Mouse (Mus musculus) liver, embryonic 18 days (tissue): ENCODE data around the gene Rasl2-9. TPM values are rescaled to one million over a fixed set of nuclear protein-coding genes. Genes with fewer than 3 reads are reported as not detected.

Experiments
- polyA plus RNA-seq: library from polyadenylated mRNA; depleted of rRNA; stranded (reverse); fragments of >200 nt; gene quantifications from 2 replicates; pipeline ENCODE4 v1.2.3, GENCODE M21; 2012; rRNA removed

The Rasl2-9 gene
- 0.56 and 0.59 TPM in 2 replicates for polyA plus RNA-seq

GRCm38 (mm10) chr7:5125549-5126406 lies at the start of gene Rasl2-9:
TSS of gene Rasl2-9 (minus strand) at chr7:5125950.

GRCm38 (mm10) chr7:5149570-5149969 lies 23.8 kb upstream of the Rasl2-9 start, which contains the start of gene Vmn1r55:
TSS of gene Vmn1r55 (minus strand) at chr7:5149670.

GRCm38 (mm10) chr7:5116850-5117249 lies 8.9 kb downstream of the Rasl2-9 start, which contains the start of gene Rfpl4:
TSS of gene Rfpl4 (minus strand) at chr7:5116950.

GRCm38 (mm10) chr7:5080010-5080751 lies 45.6 kb downstream of the Rasl2-9 start, which contains the start of gene Epn1:
TSS of gene Epn1 (plus strand) at chr7:5080235.

Other genes with a start within 250 kb of the Rasl2-9 start
- 29.3 and 33.2 TPM in 2 replicates for gene Isoc2a, start 248.8 kb downstream of the Rasl2-9 start, polyA plus RNA-seq
- 0.03 and 0.05 TPM in 2 replicates for gene Gm36210, start 219.4 kb downstream of the Rasl2-9 start, polyA plus RNA-seq
- gene Zfp628, start 210.7 kb downstream of the Rasl2-9 start, polyA plus RNA-seq: 2.1 and 2.5 TPM in 2 replicates
- 0.61 and 0.77 TPM in 2 replicates for gene Nat14, start 203.9 kb downstream of the Rasl2-9 start, polyA plus RNA-seq
- 0.25 and 0.30 TPM in 2 replicates for gene Ssc5d, start 200.2 kb downstream of the Rasl2-9 start, polyA plus RNA-seq
- 0.06 TPM in 1 of 2 replicates, not detected in the other for gene Sbk2, start 161.5 kb downstream of the Rasl2-9 start, polyA plus RNA-seq
- gene Sbk3, start 154.8 kb downstream of the Rasl2-9 start, polyA plus RNA-seq: 0.01 TPM in 2 replicates
- gene Zfp579, start 129.8 kb downstream of the Rasl2-9 start, polyA plus RNA-seq: 8.2 and 11.4 TPM in 2 replicates
- 10.6 and 11.9 TPM in 2 replicates for gene Zfp524, start 111.5 kb downstream of the Rasl2-9 start, polyA plus RNA-seq
- 11.8 and 13.2 TPM in 2 replicates for gene Fiz1, start 111.3 kb downstream of the Rasl2-9 start, polyA plus RNA-seq
- 0.10 TPM in 1 of 2 replicates, not detected in the other for gene Gm44973, start 110.5 kb downstream of the Rasl2-9 start, polyA plus RNA-seq
- 5.6 and 7.4 TPM in 2 replicates for gene Zfp865, start 105.6 kb downstream of the Rasl2-9 start, polyA plus RNA-seq
- 0.32 and 0.41 TPM in 2 replicates for gene Ccdc106, start 105.4 kb downstream of the Rasl2-9 start, polyA plus RNA-seq
- gene 4632433K11Rik, start 91.8 kb downstream of the Rasl2-9 start, polyA plus RNA-seq: not detected in 2 replicates
- 1.6 and 1.7 TPM in 2 replicates for gene Zfp784, start 87.5 kb downstream of the Rasl2-9 start, polyA plus RNA-seq
- 1.6 TPM in 2 replicates for gene Zfp580, start 74.4 kb downstream of the Rasl2-9 start, polyA plus RNA-seq
- gene U2af2, start 63.8 kb downstream of the Rasl2-9 start, polyA plus RNA-seq: 90.0 and 99.7 TPM in 2 replicates
- gene Epn1, start 45.7 kb downstream of the Rasl2-9 start, polyA plus RNA-seq: 42.2 and 48.3 TPM in 2 replicates
- gene Rfpl4, start 9.0 kb downstream of the Rasl2-9 start, polyA plus RNA-seq: not detected in 2 replicates
- gene Vmn1r55, start 23.7 kb upstream of the Rasl2-9 start, polyA plus RNA-seq: not detected in 2 replicates
- gene Vmn1r56, start 70.8 kb upstream of the Rasl2-9 start, polyA plus RNA-seq: not detected in 2 replicates
- not detected in 2 replicates for gene Vmn1r57, start 92.5 kb upstream of the Rasl2-9 start, polyA plus RNA-seq
- gene Gm5065, start 224.6 kb upstream of the Rasl2-9 start, polyA plus RNA-seq: not detected in 2 replicates
- gene Nlrp2, start 225.1 kb upstream of the Rasl2-9 start, polyA plus RNA-seq: not detected in 2 replicates